Mouse (Mus musculus) ovary, postnatal 14 days (tissue): Measurements from ENCODE around the gene Flot2.
"Not testable (repeated sequence)": the region's sequence is repeated elsewhere in the genome, so short reads cannot be mapped to it uniquely, and the experiment has no call there.

Experiments
- DNase-seq: peaks from one replicate; pipeline ENCODE4 v3.0.0; 2022; ENCODE audit warnings: low spot score

Flot2 gene

GRCm38 (mm10) chr11:78037831-78038752 is at the start of gene Flot2:
Gene Flot2, plus strand, starts transcription at chr11:78037931.
- peak; percentile 27 for DNase-seq

DNA sequence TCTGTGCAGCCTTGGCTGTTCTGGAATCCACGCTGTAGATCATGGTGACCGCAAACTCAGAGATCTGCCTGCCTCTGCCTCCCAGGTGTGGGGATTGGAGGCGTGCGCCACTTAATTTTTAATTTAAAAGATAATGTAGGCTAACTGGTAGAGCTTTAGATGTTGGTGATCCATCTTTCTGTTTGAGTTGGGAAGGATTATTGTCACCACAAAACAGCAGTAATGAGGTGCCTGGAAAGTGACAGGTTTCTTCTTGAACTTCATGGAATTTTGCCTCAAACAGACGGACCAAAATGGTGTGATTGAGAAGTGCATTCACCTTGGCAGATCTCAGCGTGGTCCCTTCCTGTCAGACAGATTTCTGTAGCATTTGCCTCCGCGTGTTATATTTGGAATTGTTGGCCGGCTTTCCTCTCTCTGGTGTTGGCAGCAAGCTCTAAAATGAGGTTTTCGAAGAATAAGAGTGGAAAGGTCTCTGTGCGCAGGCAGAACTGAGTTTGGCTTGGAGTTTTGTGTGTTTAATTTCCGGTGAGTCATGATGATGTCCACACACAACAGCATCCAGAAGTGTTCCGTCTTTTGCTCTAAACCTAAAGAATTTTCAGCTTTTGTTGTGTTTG is 48.5 kb upstream of the Flot2 start:
- no peak for DNase-seq

DNA sequence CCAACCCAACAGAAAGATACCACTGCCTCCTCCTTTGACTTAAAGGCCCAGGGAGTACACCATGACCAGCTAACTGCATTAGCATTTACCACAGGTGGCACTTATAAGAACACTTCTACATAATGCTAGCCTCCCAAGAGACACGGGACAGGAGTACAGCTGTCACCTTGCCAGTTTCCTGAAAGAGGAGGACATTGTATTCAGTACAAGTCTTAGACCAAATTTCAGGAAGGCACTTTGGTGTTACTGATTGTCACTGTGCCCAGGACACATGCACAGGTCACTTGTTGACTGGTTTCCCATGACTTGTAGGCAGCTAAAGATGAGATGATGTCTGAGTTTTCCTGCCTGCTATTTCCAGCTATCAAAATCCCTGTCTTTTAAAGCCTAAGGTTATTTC is 42.2 kb upstream of the Flot2 start:
- no peak for DNase-seq

DNA sequence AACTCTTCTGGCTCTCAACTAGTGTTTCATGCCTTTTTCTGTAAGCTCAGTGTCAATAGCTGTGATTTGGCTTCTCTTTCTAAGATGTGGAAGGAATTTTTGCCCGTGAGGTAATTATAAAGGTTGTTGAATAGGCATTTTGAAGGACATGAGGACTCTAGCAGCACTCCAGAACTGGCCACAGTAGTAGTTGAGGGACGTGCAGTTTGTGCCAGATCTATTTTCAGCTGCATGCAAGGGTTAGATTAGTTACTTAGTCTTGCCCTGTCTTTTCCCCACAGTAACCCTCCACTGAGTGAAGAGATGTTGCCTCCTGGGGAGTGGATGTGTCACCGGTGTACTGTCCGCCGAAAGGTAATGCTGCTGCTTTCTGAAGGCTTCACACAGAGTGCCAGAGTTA is 31.3 kb upstream of the Flot2 start:
- DNase-seq, result no peak

GRCm38 (mm10) chr11:78019676-78020075 is 18.1 kb upstream of the Flot2 start:
- peak; percentile 61 for DNase-seq

- no peak for DNase-seq
Observed at GRCm38 (mm10) chr11:78023607-78024006, 14.1 kb upstream of the Flot2 start.

GRCm38 (mm10) chr11:78029240-78029639 is 8.5 kb upstream of the Flot2 start:
- DNase-seq, result no peak

DNA sequence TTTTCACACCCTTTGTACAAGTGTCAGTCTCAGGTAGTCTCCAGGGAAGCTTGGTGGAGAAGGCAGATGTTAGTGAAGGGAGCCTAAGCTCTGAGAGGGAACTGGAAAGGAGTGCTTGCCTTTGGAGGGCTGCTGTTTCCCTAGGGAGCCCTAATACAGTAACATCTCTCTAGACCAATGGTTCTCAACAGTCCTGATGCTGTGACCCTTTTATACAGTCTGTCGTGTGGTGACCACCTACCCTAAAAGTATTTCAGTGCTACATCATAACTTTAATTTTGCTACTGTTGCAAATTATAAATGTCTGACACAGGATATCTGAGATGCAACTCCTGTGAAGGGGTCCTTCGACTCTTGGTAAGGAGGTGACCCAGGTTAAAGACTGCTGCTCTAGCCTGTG is 7.1 kb upstream of the Flot2 start:
- DNase-seq, result no peak

DNA sequence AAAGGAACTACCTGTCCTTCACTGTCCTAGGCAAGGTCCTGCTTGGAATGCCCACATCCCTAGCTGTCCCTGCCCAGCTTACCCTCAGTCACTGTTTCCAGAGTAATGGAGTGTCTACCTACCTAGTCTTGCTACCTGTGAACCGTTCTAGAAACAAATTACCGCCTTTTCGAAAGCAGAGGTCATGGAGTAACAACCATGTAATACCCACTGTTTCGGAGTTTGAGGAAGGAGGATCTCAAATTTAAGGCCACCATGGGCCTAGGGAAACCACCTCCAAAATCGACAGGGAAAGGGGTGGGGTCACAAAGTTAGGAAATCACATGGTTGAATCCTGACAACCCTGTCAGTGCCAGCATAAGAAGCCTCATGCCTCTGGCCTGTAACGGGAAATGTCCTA is 6.3 kb upstream of the Flot2 start:
- no peak for DNase-seq

- DNase-seq, result peak; percentile 94
Observed at GRCm38 (mm10) chr11:78031947-78032808, 5.6 kb upstream of the Flot2 start, which contains the start of gene Dhrs13. Gene Dhrs13, plus strand, starts transcription at chr11:78032280.

DNA sequence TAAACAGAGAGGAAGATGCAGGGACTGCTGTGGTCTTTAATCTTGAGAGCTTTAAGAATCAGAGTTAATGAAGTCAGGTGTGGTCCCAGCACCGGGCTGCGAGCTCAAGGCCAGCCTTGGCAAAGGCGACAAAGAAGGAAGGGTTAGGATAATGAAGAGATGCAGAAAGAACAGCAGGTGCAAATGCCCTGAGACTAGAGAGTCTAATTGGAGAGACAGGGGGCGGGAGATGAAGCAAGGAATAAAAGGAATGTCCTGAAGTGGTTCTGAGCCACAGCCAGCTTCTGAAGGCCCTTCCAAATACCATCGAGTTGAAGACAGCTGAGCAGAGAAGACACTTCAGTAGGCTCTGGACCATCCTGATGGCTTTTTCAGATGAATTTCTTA is 4.9 kb upstream of the Flot2 start:
- DNase-seq, result no peak

- no peak for DNase-seq
Observed at GRCm38 (mm10) chr11:78033931-78034617, 3.7 kb upstream of the Flot2 start.

- no peak for DNase-seq
Observed at GRCm38 (mm10) chr11:78036791-78037190, 940 bp upstream of the Flot2 start.

DNA sequence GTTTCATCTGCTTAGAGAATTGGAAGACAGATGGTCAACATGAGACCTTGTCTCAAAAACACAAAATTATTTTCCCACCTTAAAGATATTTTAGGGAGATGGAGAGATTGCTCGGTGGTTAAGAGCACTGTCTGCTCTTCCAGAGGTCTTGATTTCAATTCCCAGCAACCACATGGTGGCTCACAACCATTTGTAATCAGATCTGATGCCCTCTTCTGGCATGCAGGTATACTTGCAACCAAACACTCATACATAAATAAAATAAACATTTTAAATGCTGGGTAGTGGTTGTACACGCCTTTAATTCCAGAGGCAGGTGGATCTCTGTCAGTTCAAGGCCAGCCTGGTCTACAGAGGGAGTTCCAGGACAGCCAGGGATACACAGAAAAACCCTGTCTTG is 3.1 kb downstream of the Flot2 start:
- DNase-seq, result no peak

DNA sequence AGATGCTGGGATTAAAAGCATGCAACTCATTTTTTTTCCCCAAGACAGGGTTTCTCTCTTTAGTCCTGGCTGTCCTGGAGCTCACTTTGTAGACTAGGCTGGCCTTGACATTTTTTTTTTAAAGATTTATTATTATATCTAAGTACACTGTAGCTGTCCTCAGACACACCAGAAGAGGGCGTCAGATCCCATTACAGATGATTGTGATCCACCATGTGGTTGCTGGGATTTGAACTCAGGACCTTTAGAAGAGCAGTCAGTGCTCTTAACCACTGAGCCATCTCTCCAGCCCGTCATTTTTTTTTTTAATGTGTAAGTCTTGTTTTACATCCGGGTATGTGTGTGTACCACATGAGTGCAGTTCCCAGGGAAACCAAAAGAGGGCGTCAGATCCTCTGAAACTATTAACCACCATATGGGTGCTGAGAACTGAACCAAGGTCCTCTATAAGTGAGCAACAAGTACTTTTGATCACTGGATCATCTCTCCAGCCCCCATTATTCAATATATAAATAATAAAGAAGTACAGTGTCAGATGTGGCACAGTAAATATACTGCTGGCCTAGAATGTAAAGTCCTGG is 4.6 kb downstream of the Flot2 start:
- DNase-seq, result not testable (repeated sequence)

DNA sequence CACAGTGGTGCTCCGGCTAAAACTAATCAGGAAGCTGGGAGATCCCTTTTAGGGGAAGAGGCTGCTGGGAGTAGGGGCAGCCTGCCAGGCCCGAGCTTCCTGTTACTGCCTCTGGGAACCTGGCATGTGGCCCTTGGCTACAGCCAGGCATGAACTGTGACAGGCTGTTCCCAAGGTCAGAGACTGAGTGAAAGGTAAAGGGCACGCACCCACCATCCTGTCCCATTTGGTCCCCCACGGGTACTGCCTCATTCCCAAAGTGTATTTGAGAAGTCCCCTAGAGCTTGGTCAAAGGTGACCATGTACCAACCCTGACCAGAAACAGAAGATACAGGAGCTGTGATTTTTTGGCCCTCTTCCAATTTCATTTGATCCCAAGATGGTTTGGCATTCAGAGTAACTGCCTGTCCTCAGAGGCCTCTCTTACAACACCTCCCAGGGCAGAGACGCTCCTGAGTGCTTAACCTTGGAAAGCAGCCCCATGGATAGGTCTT is 7.1 kb downstream of the Flot2 start:
- peak; percentile 50 for DNase-seq

DNA sequence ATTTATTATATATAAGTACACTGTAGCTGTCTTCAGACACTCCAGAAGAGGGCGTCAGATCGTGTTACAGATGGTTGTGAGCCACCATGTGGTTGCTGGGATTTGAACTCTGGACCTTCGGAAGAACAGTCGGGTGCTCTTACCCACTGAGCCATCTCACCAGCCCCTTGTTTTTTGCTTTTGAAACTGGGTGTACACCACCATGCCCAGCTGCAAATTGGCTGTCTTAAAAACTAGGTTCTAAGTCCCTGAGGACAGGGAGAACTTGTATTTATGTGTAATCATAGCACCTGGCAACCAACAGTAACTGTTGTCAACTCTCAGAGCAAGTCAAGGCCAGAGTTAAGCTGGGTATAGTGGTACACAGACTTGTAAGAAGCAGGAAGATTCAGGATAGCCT is 10.9 kb downstream of the Flot2 start:
- DNase-seq, result not testable (repeated sequence)

GRCm38 (mm10) chr11:78053078-78053477 is 15.3 kb downstream of the Flot2 start:
- no peak for DNase-seq

DNA sequence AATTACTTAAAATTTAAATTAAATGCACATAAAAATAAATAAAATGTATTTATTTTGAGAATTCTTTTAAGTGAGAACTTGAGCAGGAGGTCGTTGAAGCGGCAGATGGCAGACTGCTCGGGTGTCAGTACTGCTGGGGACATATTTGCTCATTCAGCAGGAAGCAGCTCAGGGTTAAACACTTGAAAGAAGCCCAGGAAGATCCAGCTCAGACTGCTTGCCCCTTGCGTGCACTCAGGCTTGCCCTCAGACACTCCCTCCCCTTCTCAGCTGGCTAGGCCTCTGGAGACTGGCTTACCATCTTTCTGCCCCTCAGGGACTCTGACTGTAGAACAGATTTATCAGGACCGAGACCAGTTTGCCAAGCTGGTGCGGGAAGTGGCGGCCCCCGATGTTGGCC is 19.2 kb downstream of the Flot2 start:
- no peak for DNase-seq

- peak; percentile 70 for DNase-seq
Observed at GRCm38 (mm10) chr11:78059833-78060757, 22.4 kb downstream of the Flot2 start.
